Mouse (Mus musculus) CD8-positive naive resting alpha-beta T cell, adult 2 months (primary cell): Measurements from ENCODE around the gene Cdc42.

Experiments
- DNase-seq, 2 experiments: peaks; one replicate each; pipeline ENCODE4 v3.0.0; 2022; ENCODE audit warnings: low read depth in 2 of 2, low spot score in 2 of 2

The Cdc42 gene

GRCm38 (mm10) chr4:137357517-137358254 lies at the start of gene Cdc42:
Gene Cdc42 (minus strand): TSS chr4:137357720.
- peak; percentile 97 to 99 for DNase-seq

GRCm38 (mm10) chr4:137405571-137405970 lies 48.1 kb upstream of the Cdc42 start:
- no peak for DNase-seq

- DNase-seq: no peak
Measured at GRCm38 (mm10) chr4:137396641-137397525, 39.4 kb upstream of the Cdc42 start.

- DNase-seq: no peak
Measured at GRCm38 (mm10) chr4:137393378-137394135, 36.0 kb upstream of the Cdc42 start.

- DNase-seq: no peak
Measured at GRCm38 (mm10) chr4:137392874-137393273, 35.4 kb upstream of the Cdc42 start.

- no peak for DNase-seq
Measured at GRCm38 (mm10) chr4:137391287-137391686, 33.8 kb upstream of the Cdc42 start.

- no peak for DNase-seq
Measured at GRCm38 (mm10) chr4:137390196-137390595, 32.7 kb upstream of the Cdc42 start.

GRCm38 (mm10) chr4:137388983-137389382 lies 31.5 kb upstream of the Cdc42 start:
- no peak for DNase-seq

- DNase-seq: peak; percentile 70 to 74
Measured at GRCm38 (mm10) chr4:137388059-137388794, 30.7 kb upstream of the Cdc42 start.

- DNase-seq: no peak
Measured at GRCm38 (mm10) chr4:137387482-137388058, 30.1 kb upstream of the Cdc42 start.

GRCm38 (mm10) chr4:137380702-137381605 lies 23.4 kb upstream of the Cdc42 start:
- DNase-seq: no peak

- DNase-seq: no peak
Measured at GRCm38 (mm10) chr4:137379713-137380255, 22.3 kb upstream of the Cdc42 start.

GRCm38 (mm10) chr4:137379085-137379484 lies 21.6 kb upstream of the Cdc42 start:
- DNase-seq: no peak

- DNase-seq: no peak
Measured at GRCm38 (mm10) chr4:137377526-137378304, 20.2 kb upstream of the Cdc42 start.

- no peak for DNase-seq
Measured at GRCm38 (mm10) chr4:137376778-137377177, 19.3 kb upstream of the Cdc42 start.

- DNase-seq: no peak
Measured at GRCm38 (mm10) chr4:137375314-137376278, 18.1 kb upstream of the Cdc42 start.

GRCm38 (mm10) chr4:137373711-137374110 lies 16.2 kb upstream of the Cdc42 start:
- DNase-seq: no peak
